Mouse (Mus musculus): Measurements from ENCODE around the gene Lypd6.

Gene Lypd6

DNA sequence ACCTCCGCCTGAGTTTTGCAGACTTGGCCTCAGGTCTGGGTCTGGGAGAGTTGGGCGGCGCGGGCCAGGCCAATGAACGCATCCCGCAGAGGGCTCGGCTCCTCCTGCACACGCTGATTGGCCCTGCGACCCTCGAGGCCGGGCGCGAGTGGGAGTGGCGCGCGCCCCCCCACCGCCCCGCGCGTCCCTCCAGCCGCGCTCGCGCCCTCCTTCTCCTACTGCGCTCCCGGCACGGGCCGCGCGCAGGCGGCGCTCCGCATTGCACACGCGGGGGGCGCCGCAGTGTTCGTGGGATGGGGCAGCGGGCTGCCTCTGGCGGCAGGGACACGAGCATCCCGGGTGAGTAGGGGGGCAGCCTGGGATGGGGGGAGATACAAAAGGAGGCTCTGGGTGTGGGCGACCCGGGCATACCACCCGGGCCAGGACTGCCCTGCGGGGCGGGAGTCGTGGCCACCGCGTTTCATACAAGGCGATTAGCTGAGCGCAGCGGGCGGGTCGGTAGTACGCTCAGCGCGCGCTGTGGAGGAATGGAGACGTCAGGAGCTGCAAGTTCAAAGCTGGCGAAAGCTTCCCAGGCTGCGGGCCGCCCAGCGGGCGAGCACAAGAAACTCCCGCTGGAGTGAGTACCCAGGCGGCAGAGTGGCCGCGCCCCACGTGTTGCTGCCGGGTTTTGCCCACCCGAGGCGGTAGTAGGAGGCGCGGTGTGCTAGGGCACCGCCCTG lies at the start of gene Lypd6:
Lypd6 (plus strand) TSS at position 184 of the 722 bp plus-strand sequence.
- DNase-seq (ENCODE audit: low read depth): no peak

DNA sequence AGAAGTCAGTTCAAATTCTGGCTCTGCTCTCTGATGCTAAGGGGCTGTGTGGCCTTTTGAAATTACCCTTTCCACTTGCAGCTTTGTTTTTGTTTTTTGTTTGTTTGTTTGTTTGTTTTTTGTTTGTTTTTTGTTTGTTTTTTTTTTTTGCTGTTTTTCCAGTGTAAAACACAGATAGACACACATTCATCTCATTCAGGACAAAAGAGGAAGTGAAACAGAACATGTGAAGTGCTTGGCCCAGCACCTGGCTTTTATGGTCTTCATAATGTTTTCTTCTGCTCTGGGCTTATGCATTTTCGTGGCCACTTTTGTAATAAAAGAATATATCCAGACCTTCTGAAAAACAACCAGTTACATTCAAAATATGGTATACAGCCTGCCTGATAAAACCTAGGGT lies 46.8 kb upstream of the Lypd6 start:
- no peak for DNase-seq (ENCODE audit: low read depth)

DNA sequence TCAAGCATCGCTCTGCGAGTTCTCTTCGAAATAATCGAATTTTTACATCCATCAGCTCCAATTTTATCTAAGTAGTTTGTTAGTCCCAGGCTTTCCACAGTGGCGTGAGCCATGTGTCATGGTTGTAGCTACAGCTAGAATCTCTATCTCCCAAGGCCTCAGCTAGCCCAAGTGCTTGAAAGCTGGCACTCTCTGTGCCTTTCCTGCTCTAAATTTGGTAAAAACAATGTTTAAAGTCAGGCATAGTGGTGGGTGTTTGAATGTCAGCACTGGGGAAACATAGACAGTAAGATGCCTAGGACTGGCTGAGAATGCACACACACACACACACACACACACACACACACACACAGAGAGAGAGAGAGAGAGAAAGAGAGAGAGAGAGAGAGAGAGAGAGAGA lies 40.7 kb upstream of the Lypd6 start:
- no peak for DNase-seq (ENCODE audit: low read depth)

DNA sequence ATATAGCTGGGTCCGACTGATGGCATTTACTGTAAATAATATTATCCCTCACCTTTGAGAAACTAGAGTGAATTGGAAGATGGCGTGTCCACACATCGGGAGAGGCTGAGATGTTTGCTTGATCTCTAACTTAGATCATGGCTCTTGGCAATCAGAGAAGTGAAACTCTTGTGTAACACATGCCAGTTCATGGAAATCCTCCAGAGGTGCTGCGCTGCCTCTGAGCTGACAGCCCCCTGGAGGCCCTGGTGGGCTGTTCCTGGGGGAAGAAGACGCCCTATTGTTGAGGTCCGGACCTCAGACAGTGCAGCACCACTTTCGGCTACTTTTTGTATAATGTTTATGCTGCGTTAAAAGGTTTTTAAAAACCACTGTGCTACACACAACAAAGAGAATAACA lies 37.3 kb upstream of the Lypd6 start:
- no peak for DNase-seq (ENCODE audit: low read depth)

DNA sequence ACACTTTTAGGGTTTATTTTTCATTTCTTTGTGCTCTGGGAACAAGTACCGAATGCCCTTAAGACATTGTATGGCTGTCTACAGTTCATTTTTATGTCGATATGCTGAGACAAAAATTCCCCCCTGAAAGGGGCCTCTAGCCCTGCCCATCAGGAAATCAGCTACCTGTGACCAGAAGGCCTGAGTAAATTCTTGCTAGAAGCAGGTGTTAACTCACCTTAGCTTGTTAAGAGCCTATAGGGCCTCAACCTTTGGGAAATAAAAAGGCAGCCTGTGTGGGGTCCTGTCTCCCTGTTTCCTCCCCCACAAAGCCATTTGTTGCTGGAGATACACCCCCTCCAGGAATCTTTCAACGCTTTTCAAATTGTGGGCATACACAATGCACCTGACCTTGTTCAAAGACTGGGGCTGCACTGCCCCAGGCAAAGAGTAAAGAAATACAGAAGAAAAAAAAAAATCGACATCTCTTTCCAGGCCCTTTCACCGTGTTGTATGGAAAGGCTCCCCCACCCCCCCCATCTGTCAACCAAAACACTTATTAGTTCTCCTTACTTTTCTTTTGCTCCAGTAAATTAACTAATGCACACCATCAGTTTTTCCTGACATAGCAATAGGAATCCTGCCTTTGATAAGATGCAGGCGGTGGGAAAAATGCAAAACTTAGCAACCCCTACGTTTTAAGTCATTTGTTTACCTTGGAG lies 21.9 kb upstream of the Lypd6 start:
- DNase-seq (ENCODE audit: low read depth): no peak

DNA sequence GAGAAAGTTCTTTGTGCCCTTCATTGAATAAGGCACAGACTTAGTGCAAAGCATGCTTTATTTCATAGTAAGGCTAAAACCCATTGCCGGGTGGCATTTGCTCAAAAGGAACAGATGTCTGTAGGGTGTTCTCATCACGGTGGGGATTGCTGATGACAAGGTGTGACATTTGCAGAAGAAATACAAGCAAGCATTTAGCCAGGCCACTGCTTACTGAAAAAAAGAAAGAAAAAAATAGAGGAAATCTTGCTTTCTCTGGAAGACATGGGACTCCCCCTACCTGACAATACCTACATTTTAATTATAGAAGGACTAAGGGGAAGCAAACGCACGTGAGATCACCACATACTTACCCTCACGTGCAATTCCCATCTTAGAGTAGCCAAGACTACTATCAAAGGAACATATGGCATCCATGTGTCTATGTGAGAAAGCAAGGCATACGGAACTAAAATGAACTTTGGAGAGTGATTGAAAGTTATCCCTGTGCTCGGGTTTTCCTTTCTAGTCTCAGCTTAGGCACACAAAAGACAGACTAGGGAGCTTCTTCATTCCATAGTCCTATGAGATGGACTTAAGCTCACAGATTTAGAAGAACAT lies 21.3 kb upstream of the Lypd6 start:
- no peak for DNase-seq (ENCODE audit: low read depth)

DNA sequence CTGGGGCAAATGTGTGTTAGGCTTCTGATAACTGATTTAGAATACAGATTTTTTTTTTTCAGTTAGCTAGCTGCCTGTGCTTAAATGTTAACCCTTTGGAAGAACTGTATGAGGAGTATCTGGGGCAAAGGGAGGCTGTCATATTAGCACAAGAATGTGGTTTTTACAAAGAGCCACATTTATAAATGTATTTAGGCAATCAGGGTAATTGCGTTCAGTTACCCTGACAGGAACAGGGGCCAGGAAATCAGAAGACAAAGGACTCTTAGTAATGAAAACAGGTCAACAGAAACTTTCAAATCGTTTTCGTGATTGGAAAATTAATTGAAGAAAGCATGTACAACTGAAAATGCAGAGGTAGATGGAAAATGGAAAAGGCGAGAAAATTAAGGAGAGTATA lies 20.4 kb upstream of the Lypd6 start:
- no peak for DNase-seq (ENCODE audit: low read depth)

DNA sequence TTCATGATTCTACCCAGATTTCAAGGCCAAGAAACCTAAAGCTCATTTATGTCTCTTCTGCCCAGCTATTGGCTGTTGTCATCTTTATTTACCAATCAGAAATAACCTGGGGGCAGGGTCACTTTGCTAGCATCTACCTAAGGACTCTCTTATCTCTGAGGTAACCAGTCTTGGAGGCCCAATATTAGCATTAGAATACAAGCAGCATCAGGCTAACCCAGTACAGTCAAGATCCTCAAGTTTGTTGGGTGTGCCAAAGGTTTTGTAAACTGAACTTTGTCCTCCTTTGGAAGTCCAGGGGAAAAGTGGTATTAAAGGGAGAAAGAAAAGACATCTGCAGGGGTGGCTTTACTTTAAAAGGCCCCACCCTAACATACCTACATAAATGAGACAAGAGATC lies 17.8 kb upstream of the Lypd6 start:
- DNase-seq (ENCODE audit: low read depth): no peak

DNA sequence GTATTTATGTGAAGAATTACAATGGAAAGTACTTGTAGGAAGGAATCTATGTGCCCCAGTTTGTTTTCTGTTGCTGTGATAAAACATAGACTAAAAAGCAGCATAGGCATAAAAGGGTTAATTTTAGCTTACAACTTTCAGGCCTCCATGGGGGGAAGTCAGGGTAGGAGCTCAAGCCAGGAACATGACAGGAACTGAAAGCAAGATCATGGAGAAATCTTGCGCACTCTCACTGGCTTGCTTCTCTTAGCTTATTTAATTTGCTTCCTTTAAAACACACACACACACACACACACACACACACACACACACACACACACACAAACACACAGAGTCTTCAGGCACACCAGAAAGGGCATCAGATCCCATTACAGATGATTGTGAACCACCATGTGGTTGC lies 12.3 kb upstream of the Lypd6 start:
- DNase-seq (ENCODE audit: low read depth): no peak

DNA sequence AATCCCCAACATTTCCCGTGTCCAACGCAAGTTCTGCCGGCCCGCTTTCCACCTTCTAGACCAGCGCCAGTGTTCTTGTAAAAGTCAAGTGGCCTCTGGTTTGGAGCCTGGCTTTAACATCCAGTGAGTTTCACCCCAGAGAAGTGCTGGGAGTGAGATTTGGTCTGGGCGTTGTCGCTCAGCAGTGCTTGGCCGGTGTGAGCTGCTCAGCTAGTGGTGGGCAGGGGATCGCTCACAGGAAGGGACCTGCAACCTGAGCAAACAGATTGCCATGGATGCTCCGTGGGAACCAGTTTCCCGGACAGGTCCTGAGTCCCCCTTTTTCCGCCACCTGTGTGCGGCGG lies 355 bp upstream of the Lypd6 start:
- DNase-seq (ENCODE audit: low read depth): no peak

DNA sequence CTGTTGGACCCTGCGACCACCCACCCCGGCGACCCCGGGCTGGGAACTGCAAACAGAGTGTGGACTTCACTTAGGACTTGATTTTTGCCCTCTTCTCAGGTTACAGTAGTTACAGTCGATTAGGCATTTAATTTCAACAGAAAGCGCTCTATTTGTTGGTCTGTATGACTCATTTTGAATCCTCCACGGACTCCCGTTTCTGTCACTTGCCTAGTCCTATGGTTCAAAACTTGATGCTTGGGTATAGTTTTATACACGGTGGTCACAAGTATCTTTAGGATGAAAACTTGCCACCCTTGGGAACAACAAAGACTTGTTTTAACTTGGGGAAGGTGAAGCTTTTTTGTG lies 713 bp downstream of the Lypd6 start:
- DNase-seq (ENCODE audit: low read depth): no peak

DNA sequence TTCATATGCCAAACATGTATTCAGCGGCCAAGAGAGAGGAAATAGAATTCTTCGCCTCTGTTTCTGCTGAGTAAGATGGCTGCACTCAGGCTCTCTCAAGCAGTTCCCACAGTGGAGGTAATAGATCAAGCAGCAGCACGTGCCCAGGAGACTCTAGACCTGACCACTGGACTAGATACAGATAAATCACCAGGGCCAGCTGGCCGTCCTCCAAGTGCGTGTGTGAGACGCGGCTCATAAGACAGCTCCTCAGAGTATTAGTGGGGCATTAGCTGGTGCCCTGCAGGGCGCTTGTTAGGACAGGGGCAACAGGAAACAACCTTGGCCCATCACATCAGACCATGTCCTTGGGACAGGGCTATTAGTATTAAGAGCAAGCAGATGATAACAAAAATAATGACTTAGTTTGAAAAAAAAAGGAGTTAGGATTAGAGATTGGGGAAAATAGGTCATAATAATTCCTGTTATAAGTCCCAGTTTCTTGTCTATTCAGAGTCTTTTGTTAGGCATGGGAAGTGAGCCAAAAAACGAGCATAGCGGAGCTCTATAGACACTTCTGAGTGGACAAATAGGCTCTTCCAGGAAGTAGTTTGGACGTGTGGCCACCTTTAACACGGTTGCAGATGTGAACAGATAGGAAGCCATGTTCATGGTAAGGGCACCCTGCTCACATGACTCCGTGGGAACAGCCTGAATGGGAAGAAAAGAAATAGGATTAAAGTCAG lies 3.5 kb downstream of the Lypd6 start:
- no peak for DNase-seq (ENCODE audit: low read depth)

DNA sequence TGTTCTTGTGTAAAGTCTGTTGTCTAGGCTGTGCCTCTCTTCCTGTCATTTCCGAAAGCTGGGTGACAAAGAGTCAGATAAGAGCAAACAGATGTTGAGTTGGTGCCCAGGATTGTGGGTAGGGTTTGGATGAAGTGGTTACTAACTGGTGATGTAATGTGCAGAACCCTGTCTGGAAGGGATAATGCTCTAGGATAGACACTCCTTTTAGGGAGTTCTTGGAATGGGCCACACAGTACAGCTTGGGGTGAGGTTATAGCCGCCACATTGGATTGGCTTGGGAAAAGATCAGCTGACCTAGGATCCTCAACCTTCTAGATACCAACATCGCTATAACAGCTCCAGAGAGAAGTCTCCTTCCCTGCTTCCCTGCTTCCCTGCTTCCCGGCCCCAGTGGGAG lies 5.9 kb downstream of the Lypd6 start:
- DNase-seq (ENCODE audit: low read depth): no peak

DNA sequence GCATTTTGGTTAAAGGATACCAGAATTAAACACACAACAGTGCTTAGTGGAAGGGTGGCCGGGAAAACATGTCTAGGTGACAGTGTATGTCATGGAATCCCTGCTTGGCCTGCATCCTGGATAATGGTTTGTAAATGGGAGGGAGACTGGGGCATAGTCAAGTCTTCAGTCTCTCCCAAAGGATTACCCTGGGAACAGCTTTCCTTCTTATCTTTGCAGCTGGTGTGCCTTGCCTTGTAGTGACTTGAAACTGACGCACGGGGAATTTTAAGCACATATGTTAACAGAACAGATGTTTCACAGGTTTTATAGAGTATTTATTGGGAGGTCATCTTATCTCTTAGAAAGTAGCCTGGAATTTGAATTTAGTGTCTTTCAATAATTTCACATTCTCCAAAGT lies 18.5 kb downstream of the Lypd6 start:
- no peak for DNase-seq (ENCODE audit: low read depth)

DNA sequence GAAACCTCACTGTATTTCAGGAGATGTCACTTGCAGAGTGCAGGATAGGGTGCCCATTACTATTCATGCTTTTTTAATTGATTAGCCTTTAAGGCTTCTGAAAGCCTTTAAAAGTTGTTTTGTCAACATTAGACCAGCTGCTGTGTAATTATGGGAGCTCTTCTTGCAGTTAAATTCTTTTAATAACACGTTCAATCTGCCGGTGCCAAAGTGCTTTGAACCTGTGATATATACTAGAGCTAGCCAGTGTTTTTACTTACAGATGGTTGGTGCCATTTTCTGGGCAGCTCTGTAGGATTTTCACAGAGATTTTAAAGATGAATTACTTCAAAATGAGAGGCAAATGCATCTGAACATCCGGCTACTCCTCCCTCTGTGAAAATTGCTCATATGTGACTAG lies 21.5 kb downstream of the Lypd6 start:
- DNase-seq (ENCODE audit: low read depth): no peak

DNA sequence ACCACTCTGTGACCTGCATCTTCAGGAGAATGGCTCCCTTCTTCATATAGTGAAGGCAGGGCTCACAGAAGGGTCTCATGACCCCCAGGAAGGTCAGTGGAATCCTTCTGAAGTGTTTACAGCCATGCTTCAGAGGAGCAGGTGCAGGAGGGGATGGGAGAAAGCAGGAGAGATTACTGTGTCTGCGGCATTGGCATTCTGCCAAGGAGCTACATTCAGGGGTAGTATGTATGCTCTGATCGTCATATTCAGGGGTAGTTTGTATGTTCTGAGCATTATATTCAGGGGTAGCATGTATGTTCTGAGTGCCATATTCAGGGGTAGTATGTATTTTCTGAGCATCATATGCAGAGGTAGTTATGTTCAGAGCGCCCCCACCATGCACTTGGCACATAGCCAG lies 30.1 kb downstream of the Lypd6 start:
- no peak for DNase-seq (ENCODE audit: low read depth)

DNA sequence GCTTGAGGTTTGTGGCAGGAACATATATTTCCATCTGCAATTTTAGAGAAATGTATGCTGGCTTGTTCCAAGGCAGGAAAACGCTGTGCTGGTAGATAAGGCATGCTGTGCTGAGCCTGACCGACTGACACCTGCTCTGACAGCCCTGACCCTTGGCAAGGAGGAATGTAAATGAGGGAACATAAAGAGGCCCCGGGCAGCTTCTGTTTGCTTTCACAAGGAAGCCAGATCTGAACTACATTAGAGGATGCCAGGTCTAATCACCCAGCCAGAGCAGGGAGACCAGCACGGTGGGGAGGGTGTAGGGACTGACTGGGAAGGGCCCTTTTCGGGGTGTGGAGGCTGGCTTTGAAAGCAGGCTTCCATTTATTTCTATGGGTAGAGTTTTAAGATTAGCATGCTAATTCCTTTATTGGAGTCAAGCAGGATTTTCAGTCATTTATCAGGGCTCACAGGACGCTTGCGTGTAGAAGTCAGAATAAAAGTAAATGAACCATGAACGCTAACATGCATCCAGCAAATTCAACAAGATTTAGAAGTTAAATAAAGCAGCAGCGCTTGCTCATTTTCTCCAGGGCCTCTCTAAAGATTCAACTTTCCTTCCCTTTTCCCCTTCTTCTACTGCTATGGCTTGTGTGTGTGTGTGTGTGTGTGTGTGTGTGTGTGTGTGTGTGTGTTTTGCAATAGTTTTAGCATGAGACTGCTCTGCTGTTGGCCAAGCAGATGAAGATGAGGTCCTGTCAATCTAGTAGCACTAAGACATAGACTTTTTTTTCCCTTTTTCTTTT lies 34.3 kb downstream of the Lypd6 start:
- DNase-seq (ENCODE audit: low read depth): no peak

DNA sequence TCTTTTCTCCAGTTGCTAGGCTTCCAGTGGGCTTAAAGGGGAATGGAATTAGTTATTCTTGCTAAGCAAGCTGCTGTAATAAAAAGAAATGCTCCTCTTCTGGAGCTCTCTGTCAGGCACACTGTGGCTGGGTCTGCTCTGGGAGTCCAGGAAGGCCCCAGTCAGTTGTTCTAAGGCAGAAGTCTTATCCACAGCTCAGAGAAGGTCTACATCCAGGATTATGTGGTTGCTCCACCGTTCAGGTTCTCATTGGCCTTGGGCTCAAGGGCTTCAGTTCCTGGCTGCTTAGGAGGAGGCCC lies 34.9 kb downstream of the Lypd6 start:
- no peak for DNase-seq (ENCODE audit: low read depth)

DNA sequence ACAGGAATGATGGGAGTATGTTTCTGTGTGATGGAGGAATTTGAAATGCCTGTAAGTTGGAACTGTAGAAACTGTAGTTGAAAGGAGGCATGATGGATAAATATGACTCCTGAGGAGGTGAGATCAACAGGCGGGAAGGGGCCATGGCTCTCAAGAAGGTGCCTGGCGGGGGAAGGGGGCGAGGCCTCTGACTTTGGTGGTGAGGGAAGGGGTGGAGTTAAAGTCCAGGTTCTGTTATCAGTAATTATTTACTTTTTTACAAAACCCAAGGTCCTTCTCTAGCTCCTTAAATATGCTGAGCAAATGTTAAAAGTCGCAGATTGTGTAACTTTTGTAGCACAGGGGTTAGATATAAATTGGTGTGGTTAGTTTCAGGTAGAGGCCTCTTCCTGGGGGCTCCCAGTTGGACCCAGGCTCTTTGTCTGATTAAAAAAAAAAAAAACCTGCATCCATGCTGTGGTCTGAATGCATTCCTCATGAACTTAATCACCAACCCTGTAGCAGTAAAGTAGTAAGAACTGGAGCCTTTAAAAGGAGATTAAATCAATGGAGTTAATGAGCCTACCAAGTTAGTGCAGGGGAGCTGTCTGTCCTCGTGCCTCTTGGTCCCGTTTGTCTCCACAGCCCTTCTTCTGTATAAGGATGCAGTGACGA lies 37.7 kb downstream of the Lypd6 start:
- DNase-seq (ENCODE audit: low read depth): no peak

DNA sequence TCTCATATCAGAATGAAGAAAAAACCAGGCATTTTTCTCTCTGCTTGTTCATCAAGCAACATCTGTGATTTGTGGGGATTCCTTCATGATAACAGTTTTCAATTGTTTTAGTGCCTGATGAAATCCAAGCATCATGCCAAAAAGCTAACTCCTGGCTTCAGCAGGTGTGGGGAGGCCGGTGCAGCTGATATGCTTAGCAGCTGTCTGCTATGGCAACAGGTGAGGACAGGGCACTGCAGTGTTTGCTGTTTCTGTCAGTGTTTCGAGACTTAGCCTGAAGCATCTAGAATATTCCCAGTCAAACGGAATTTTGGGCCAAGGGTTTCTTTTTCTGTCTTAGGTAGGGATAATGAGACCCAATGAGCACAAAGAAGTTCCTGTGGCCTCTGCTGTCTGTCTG lies 39.4 kb downstream of the Lypd6 start:
- no peak for DNase-seq (ENCODE audit: low read depth)

DNA sequence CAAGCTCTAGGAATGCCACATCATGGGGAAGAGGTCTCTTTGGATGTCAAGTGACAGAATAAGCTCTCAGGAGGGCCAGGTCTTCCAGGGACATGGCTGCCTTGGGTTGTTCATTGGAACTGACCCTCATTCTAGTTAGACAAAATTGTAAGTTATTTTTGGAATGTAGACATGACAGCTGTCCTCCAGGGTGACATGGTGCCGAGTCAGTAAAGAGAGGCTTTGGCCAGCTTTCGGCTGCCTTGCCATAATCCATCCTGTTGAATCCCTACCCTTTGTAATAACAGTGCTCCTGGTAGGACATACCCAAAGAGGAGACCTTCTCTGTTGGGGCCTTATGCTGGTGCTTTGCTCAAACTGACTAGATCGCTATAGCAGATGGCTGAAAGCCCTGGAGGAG lies 39.8 kb downstream of the Lypd6 start:
- no peak for DNase-seq (ENCODE audit: low read depth)

DNA sequence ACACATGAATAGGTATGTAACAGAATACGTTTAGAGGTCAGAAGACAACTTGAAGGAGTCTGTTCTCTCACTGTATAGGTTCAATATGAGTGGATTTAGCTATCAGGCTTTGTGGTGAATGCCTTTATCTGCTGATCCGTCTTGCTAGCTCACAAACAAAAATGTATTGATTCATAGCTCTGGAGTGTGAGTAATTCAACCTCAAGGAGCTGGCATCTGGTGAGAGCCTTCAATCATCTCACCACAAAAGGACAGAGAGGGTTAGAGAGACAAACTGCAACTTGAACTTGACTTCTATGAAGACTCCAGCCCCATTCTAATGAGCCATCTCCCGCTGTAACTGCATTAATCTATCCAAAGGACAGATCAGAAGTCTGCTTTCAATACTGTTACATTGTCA lies 40.6 kb downstream of the Lypd6 start:
- no peak for DNase-seq (ENCODE audit: low read depth)
